Mouse (Mus musculus) C2C12 (cell line): ENCODE data around the gene Otogl.
"Not testable (repeated sequence)": the region's sequence is repeated elsewhere in the genome, so short reads cannot be mapped to it uniquely, and the experiment has no call there.

Source experiments
- CTCF ChIP-seq: IDR thresholded peaks from one replicate; pipeline ENCODE4 v1.5.1; 2011; ENCODE audit not compliant: control insufficient read depth, insufficient read depth, insufficient read length
- MAX ChIP-seq: IDR thresholded peaks from one replicate; pipeline ENCODE4 v1.6.1; 2011; ENCODE audit warnings: mild to moderate bottlenecking, control low read depth
- MYOG ChIP-seq: IDR thresholded peaks from one replicate; pipeline ENCODE4 v1.6.1; 2011; ENCODE audit not compliant: control insufficient read depth, insufficient read length; ENCODE audit errors: extremely low read depth

DNA sequence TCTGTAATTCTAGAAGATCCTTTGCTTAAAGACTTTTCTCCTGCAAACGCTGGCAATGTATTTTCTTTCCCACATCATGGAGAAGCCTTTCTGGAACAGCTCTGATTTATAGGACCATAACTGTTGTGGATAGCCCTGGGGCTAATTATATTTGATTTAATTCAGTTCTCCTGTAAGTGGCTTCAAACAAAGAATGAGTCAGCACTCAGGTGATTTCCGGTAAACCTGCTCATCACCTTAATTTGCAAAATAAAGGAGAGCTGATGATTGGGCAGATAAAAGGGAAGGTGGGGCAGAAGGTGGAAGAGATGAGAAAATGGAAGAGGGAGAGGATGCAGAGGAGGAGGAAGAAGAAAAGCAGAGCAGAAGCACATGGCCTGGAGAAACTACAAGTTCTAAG lies 107.6 kb downstream of the Otogl start:
- TF ChIP-seq CTCF, MAX, MYOG: not testable (repeated sequence)
